Mouse (Mus musculus): ENCODE data around the gene Ccdc102a. TPM values are rescaled to one million over a fixed set of nuclear protein-coding genes. Genes with fewer than 3 reads are reported as not detected.

Gene Ccdc102a
- polyA plus RNA-seq, 1 experiment from 2014 or later = 24.1 TPM

DNA sequence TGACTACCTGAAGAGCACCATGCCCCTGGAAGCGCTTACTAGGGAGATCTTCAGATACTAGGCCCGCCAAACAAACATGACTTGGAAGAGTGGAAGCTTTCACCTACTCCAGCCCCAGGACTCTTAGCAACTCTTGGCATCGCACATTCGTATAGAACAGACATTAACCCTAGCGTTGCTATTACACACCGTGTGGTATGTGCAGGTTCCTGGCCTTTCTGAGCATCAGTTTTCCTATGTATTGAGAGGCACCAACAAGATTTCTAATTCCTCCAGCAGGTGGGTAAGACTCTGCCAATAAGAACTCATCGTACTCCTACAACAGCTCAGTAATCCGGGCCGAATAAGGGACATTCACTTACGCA is 956 bp downstream of the Ccdc102a start:
- peak overlapping the region; percentile 98 for H3K27ac ChIP-seq (replicated peaks)
- no peak for DNase-seq (ENCODE audit: low spot score)

DNA sequence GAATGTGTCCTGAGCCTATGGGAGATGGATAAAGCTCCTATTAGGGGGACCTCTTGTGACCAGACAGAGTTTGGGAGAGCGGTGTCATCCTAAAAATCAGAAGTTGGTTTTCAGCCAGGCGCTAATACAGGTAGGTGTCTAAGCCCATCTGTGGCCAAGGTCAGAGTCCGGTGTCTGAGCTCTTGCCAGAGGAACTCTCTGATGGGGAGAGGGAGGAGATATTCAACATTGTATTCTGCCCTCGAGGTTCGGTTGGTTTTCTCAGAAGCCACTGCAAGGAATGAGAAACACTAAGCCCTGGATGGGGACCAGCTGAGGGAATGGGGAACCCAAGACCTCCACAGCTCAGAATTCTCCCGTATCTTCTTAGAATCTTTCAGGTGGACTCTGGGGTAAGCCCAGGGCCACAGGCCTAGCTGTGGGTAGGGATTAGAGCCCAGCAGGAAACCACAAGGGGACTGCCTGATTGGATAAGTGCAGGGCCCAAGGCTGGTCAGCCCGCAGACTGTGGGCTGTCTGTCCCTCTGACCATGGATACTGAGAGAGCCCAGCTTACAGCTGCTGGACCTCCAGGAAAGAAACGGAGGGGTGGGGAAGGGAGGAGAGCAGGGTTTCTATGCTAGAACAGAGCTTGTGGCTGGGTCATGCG is 1.5 kb downstream of the Ccdc102a start:
- peak overlapping the region; percentile 96 for H3K4me3 ChIP-seq
- peaks cover 20% of the 10 kb centered on the region for H3K36me3 ChIP-seq (replicated peaks)
- H3K9me3 ChIP-seq = no peaks in the 10 kb centered on the region
- peaks cover 50% of the 10 kb centered on the region for H3K27me3 ChIP-seq (replicated peaks; ENCODE audit: low read depth, poor library complexity, severe bottlenecking)
- DNase-seq (ENCODE audit: low spot score) = no peak
- peak overlapping the region; percentile 98 for H3K27ac ChIP-seq (replicated peaks)
- WGBS = 46% methylated on average over 9 of the region's 9 CpGs
- peaks cover 60% of the 10 kb centered on the region for H3K4me1 ChIP-seq

More for the DNA sequence above, 956 bp downstream of the Ccdc102a start:
- H3K36me3 ChIP-seq (replicated peaks) = peaks cover 15% of the 10 kb centered on the region
- peaks cover 45% of the 10 kb centered on the region for H3K27me3 ChIP-seq (replicated peaks; ENCODE audit: low read depth, poor library complexity, severe bottlenecking)
- H3K4me1 ChIP-seq = peaks cover 58% of the 10 kb centered on the region
- peak overlapping the region; percentile 96 for H3K4me3 ChIP-seq
- 9% methylated on average over 10 of the region's 10 CpGs for WGBS
- H3K9me3 ChIP-seq = no peaks in the 10 kb centered on the region

DNA sequence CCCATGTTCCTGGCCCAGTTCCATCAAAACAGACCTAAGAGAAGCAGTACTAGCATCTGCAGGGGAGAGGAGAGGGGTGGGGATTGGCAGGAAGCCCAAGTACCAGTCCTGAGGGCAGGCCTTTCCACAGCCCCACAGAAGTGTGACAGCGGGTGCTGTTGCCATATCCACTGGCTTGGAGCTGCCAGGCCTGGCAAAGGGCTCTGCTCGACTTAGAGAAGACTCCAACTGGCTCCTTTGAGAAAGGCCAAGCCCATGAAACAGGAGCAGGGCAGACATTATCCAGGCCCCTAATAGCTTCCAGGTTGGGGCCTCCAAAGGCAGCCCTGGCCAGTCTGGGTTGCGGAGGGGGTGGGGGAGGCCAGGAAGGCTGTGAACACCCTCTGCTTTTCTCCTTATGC is 3.2 kb downstream of the Ccdc102a start:
- Histone ChIP-seq H3K36me3 (replicated peaks) (peaks cover 30% of the 10 kb centered on the region), H3K27ac (replicated peaks) (peak overlapping the region; percentile 80), H3K4me1 (peaks cover 64% of the 10 kb centered on the region), H3K4me3 (peak overlapping the region; percentile 41), H3K9me3 (no peaks in the 10 kb centered on the region), H3K27me3 (replicated peaks; ENCODE audit: low read depth, poor library complexity, severe bottlenecking) (peaks cover 53% of the 10 kb centered on the region)
- peak; percentile 85 for DNase-seq (ENCODE audit: low spot score)
- WGBS = 32% methylated on average over 3 of the region's 3 CpGs

DNA sequence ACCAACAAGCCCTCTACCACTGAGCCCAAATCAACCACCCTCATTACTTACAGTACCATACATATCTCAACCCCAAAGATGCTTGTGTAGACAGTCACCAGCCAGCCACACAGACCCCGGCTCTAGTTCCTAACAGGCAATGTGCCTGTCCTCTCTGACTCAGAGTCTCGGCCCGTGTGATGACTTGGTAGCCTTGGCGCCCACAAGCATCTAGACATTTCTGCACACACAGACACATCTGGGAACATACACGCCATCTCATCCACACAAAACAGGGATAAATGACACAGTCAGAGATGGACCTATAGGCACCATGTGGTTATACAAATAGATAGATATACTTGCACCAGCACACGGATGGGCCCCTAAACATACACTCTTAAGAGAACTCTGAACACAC is 3.6 kb downstream of the Ccdc102a start:
- DNase-seq (ENCODE audit: low spot score) = no peak
- Histone ChIP-seq H3K36me3 (replicated peaks) (peaks cover 35% of the 10 kb centered on the region), H3K4me1 (peaks cover 64% of the 10 kb centered on the region), H3K27me3 (replicated peaks; ENCODE audit: low read depth, poor library complexity, severe bottlenecking) (peaks cover 53% of the 10 kb centered on the region), H3K9me3 (no peaks in the 10 kb centered on the region), H3K4me3 (peak overlapping the region; percentile 65), H3K27ac (replicated peaks) (peak overlapping the region; percentile 80)
- 82% methylated on average over 6 of the region's 6 CpGs for WGBS

DNA sequence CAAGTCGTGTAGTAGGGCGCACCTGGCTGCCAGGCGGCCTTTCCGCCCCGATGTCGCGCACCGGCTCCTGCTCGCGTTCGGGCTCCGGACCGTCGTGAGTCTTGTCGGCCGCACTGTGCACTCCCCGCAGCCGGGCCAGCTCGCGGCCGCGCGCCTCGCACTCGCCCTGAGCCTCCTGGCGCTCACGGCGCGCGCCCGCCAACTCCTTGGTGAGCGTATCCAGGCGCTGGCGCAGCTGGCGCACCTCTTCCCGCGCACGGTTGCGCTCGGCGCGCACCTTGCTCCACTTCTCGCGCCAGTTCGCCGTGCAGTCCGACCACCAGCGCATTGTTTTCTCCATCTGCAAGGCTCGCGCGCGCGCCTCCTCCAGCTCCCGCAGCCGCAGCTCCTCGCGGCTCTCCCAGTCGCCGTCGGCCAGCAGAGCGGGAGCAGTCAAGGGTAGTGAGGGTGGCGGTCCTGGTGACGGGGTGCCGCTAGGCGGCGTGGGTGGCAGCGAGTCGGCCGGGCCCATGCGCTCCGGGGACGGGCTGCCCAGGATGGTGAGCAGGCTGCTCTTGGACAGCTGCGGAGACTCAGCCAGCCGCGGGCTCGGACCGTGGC is 4.7 kb downstream of the Ccdc102a start:
- WGBS = 5% methylated on average over 77 of the region's 77 CpGs
- H3K36me3 ChIP-seq (replicated peaks) = peaks cover 43% of the 10 kb centered on the region
- H3K4me3 ChIP-seq = peak overlapping the region; percentile 65
- peak; percentile 89 for DNase-seq (ENCODE audit: low spot score)
- H3K9me3 ChIP-seq = no peaks in the 10 kb centered on the region
- H3K27me3 ChIP-seq (replicated peaks; ENCODE audit: low read depth, poor library complexity, severe bottlenecking) = peaks cover 45% of the 10 kb centered on the region
- H3K4me1 ChIP-seq = peaks cover 68% of the 10 kb centered on the region
- H3K27ac ChIP-seq (replicated peaks) = peak overlapping the region; percentile 80

DNA sequence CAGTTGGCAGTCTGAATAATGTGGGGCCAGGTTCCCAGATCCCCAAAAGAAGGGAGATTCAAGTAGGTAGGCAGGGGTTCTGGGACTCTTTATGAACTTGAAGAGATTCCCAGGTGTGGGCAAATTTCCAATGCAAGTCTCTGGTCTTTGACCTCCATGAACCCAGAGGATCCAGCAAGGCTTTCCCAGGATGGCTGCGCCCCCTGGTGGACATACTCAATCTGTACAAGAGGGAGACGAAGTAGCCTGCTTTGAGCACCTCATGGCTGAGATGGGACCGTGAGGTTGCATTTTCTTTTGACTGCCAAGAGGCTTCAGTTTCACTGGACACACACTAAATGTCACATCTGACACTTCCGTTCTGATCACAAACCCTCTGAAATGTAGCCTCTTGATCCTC is 9.1 kb downstream of the Ccdc102a start:
- DNase-seq (ENCODE audit: low spot score) = peak; percentile 87
- 5% methylated on average over 4 of the region's 4 CpGs for WGBS
- H3K36me3 ChIP-seq (replicated peaks) = peaks cover 84% of the 10 kb centered on the region
- peaks cover 29% of the 10 kb centered on the region for H3K4me1 ChIP-seq
- H3K4me3 ChIP-seq = no peak overlapping the region
- no peak overlapping the region for H3K27ac ChIP-seq (replicated peaks)
- H3K27me3 ChIP-seq (replicated peaks; ENCODE audit: low read depth, poor library complexity, severe bottlenecking) = peaks cover 27% of the 10 kb centered on the region
- H3K9me3 ChIP-seq = no peaks in the 10 kb centered on the region

DNA sequence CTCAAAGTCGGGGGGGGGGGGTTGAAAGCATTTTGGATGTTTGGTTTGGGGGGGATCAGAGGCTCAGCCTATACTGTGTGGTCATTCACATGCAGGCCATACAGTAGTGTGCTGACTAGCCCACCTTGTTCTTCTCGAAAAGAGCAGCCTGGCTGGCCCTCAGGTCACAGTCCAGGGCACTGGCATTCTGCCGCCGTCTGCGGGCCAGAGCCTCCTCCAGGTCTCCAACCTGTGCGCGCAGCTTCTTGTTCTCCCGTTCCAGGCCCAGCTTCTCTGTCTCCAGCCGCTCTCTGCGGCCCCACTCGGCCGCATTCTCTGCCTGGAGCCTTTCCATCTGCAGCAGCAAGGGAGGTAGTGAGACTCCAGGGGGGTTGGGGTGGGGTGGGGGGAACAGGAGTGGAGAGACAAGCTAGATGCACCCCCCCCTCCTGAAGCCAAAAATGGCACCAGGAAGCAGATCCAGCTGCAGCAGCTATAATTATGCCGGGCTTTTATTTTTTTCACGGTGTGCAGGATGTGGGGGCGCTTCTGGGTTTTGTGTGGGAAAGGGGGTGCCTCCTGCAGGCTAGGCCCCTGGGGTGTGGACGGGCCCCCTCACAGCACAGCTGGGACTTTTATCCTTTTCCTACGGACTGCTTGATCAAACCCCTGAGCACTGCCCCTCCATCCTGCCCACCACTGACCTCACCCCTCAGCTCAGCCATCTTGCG is 10.2 kb downstream of the Ccdc102a start:
- Histone ChIP-seq H3K27me3 (replicated peaks; ENCODE audit: low read depth, poor library complexity, severe bottlenecking) (peaks cover 16% of the 10 kb centered on the region), H3K4me3 (no peak overlapping the region), H3K36me3 (replicated peaks) (peaks cover 88% of the 10 kb centered on the region), H3K9me3 (no peaks in the 10 kb centered on the region), H3K4me1 (peaks cover 18% of the 10 kb centered on the region), H3K27ac (replicated peaks) (no peak overlapping the region)
- peak; percentile 6 for DNase-seq (ENCODE audit: low spot score)
- WGBS = 87% methylated on average over 18 of the region's 18 CpGs

DNA sequence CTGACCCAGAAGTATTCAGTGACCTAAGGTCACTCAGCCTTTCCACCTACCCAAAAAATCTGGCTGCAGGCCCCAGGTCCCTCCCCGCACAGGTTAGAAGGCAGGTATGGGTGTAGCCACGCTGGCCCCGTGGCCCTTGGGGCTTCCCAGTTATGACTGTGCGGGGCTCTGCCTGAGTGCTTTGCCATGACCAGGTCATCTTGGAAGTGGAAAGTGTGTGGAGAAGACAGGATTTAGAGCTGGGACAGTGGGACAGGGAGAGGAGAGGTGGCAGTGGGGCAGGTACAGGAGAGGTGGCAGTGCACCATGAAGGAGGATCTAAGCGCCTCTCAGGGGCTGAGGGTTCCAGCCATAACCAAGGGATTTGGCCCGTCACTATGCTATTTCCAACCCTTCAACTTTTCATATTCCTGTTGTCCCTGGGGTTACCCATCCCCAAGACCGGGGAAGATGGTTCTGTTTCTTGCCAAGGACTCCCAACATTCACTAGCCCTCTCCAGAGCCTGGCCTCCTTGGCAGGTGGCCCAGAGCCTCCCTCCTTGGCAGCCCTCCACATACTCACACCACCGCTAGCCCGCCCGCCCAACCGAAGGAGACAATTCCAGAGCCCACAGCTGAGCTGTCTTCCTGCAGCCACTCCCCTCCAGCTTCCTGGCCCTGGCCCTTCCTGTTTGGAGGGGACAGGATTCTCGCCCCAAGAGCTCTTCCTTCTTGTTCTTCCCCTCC is 13.3 kb downstream of the Ccdc102a start:
- Histone ChIP-seq H3K27ac (replicated peaks) (no peak overlapping the region), H3K4me1 (peaks cover 27% of the 10 kb centered on the region), H3K36me3 (replicated peaks) (peaks cover 79% of the 10 kb centered on the region), H3K9me3 (no peaks in the 10 kb centered on the region), H3K27me3 (replicated peaks; ENCODE audit: low read depth, poor library complexity, severe bottlenecking) (no peaks in the 10 kb centered on the region), H3K4me3 (no peak overlapping the region)
- peak; percentile 6 for DNase-seq (ENCODE audit: low spot score)
- 84% methylated on average over 12 of the region's 12 CpGs for WGBS

DNA sequence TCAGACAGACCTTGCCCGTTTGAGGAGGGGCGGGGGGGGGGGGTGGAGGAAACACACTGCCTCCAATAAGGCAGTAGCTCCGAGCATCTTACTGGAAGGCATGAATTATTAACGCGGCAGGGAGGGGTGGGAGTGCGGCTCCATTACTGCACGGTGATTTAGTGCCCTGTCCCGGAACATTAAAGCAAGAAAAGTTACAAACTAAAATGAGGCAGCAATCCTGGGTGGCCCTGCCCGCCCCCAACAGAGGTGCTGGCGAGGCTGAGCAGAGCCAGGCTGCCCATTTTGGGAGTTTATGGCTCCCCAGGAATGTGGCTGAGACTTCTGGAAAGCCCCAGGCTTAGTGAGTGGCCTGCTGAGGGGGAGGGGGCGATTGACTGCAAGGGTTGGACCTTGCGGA is 14.2 kb downstream of the Ccdc102a start:
- Histone ChIP-seq H3K4me1 (peaks cover 31% of the 10 kb centered on the region), H3K4me3 (no peak overlapping the region), H3K27ac (replicated peaks) (no peak overlapping the region), H3K27me3 (replicated peaks; ENCODE audit: low read depth, poor library complexity, severe bottlenecking) (no peaks in the 10 kb centered on the region), H3K36me3 (replicated peaks) (peaks cover 73% of the 10 kb centered on the region), H3K9me3 (no peaks in the 10 kb centered on the region)
- DNase-seq (ENCODE audit: low spot score) = peak; percentile 7
- 83% methylated on average over 12 of the region's 12 CpGs for WGBS

DNA sequence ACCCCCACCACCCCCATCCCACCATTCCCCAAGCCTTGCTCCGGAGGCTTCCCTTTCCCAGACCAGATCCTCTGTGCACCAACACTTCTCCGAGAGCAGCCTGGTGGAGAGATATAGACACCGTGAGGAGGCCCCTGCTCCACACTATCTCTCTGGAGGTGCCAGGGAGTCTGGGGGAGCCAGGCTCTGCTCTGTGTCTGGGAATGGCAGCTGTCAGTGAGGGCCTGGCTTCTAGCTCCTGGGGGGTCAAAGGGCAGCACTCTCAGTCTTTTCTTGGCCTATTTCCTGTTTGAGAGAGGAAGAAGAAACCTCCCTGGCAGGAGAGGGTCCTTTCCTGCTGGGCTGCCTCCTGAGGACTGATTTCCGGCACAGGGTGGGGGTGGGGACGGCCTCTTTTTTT is 16.9 kb downstream of the Ccdc102a start:
- peak; percentile 52 for DNase-seq (ENCODE audit: low spot score)
- Histone ChIP-seq H3K27ac (replicated peaks) (peak overlapping the region; percentile 74), H3K4me3 (peak overlapping the region; percentile 27; the same call in 1 of the 2 replicates)

DNA sequence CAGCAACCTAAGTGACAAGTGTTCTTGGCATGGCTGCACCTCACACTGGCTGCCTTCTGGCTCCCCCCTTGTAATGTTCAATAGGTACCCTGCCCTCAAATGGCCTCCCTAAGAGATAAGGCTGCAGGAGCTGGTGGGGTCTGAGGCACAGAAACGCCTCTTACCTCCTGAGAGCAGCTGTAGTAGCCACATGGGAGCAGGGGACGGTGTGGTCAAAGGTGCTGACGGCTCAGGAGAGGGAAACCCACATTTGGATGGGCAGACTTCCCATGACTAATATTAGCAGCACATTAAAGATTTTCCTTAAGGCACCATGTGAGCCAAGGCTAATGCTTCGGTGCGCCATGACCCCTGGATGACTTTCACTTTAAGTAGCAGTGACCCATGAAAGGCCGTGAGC is 17.3 kb downstream of the Ccdc102a start:
- Histone ChIP-seq H3K9me3 (no peaks in the 10 kb centered on the region), H3K36me3 (replicated peaks) (peaks cover 44% of the 10 kb centered on the region), H3K27me3 (replicated peaks; ENCODE audit: low read depth, poor library complexity, severe bottlenecking) (no peaks in the 10 kb centered on the region), H3K27ac (replicated peaks) (peak overlapping the region; percentile 74), H3K4me3 (peak overlapping the region; percentile 27), H3K4me1 (peaks cover 36% of the 10 kb centered on the region)
- 20% methylated on average over 6 of the region's 6 CpGs for WGBS
- DNase-seq (ENCODE audit: low spot score) = no peak

More for the DNA sequence above, 16.9 kb downstream of the Ccdc102a start:
- Histone ChIP-seq H3K4me1 (peaks cover 36% of the 10 kb centered on the region), H3K27me3 (replicated peaks; ENCODE audit: low read depth, poor library complexity, severe bottlenecking) (no peaks in the 10 kb centered on the region), H3K9me3 (no peaks in the 10 kb centered on the region), H3K36me3 (replicated peaks) (peaks cover 48% of the 10 kb centered on the region)
- 12% methylated on average over 5 of the region's 5 CpGs for WGBS

DNA sequence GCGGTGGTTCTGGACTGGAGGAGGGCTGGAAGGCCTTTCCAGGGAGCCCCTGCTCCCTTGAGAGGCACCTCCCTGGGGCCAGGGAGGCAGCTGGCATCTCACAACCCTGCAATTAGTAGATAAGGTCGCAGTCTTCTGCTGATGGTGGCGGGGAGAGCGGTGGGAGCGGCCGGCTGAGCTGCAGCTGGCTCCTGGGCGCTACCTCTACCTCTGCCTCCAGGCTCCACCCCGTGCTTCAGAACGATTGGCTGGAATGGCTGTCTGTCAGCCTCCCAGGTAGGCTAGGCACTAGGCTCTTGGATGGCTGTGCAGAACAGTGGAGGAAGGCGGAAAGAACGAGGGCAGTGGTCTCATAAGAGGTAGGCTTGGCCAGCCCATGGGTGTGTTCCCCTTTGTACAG is 18.6 kb downstream of the Ccdc102a start:
- DNase-seq (ENCODE audit: low spot score) = peak; percentile 59
- Histone ChIP-seq H3K27ac (replicated peaks) (peak overlapping the region; percentile 27; the same call in 1 of the 2 replicates), H3K4me1 (peaks cover 45% of the 10 kb centered on the region), H3K9me3 (no peaks in the 10 kb centered on the region), H3K4me3 (peak overlapping the region; percentile 25), H3K27me3 (replicated peaks; ENCODE audit: low read depth, poor library complexity, severe bottlenecking) (no peaks in the 10 kb centered on the region), H3K36me3 (replicated peaks) (peaks cover 30% of the 10 kb centered on the region)
- WGBS = 15% methylated on average over 11 of the region's 11 CpGs

All from embryonic facial prominence, embryonic 10.5 days (tissue).